Mouse (Mus musculus) right cerebral cortex, postnatal 10 days (tissue): Measurements from ENCODE around the gene Olfr91.
"Not testable (repeated sequence)": the region's sequence is repeated elsewhere in the genome, so short reads cannot be mapped to it uniquely, and the experiment has no call there.

Source experiments
- DNase-seq, 2 experiments: peaks; one replicate each; pipeline ENCODE4 v3.0.0; 2021; ENCODE audit warnings: low spot score in 2 of 2

The Olfr91 gene

GRCm38 (mm10) chr17:37098178-37098577 is at the start of gene Olfr91:
Gene Olfr91 (minus strand): TSS chr17:37098278.
- no peak for DNase-seq

DNA sequence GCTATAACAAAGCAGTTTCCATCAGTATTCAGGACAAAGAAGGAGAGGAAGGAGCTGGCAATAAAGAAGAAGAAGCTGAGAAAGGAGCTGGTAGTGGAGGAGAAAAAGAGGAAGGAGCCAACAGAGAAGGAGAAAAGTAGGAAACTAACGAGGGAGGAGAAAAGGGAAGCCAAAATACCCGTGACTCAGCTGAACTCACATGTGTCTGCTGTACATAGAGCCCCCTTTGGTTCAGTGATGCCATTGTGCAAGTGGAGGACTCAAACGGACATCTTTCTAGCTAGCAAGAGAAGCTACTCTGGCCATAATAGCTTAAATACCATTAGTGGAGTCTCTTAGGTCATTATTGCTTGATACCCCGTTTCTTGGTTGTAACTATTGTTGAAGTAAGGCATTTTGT is 33.3 kb upstream of the Olfr91 start:
- DNase-seq = not testable (repeated sequence)

DNA sequence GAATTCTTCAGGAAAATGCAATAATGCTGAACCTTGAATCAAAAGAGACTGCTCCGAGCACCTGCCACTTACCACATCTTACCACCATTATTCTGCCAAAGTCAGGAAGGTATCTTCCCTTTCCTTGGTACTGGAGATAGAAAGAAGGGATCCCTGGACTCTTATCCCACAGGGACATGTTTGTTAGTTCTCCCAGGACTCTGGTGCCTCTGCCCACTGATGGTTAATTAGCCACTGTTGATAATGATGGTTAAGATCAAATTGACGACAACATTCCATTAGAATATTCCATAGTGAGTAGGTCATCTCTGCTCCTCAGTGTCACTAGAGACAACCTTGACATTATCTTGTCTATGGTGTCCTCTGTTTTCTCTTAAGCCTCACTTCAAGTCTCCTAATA is 21.9 kb upstream of the Olfr91 start, which contains the start of gene Olfr92:
Olfr92 (minus strand) TSS at position 101 of the 400 bp plus-strand sequence.
- DNase-seq = no peak

DNA sequence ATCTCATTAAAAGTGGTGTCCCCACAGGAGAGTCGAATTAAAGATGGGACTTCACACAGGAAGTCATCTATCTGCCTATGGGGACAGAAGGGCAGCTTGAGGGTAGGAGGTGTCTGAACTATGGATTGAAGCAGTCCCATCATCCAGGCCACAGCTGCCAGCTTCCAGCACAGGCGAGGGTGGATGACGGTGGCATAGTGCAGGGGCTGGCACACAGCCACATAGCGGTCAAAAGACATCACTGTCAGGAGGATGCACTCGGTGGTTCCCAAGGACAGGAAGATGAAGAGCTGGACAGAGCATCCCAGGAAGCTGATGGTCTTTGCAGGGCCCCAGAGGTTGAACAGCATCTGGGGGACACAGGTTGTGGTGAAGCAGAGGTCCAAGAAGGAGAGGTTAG is 4.8 kb downstream of the Olfr91 start:
- no peak for DNase-seq

GRCm38 (mm10) chr17:37092198-37092597 is 5.9 kb downstream of the Olfr91 start:
- no peak for DNase-seq

- no peak for DNase-seq
These were observed 9.7 kb downstream of the Olfr91 start, which contains the start of gene Olfr90 for GRCm38 (mm10) chr17:37088399-37088798. Gene Olfr90 (minus strand): TSS chr17:37088499.

DNA sequence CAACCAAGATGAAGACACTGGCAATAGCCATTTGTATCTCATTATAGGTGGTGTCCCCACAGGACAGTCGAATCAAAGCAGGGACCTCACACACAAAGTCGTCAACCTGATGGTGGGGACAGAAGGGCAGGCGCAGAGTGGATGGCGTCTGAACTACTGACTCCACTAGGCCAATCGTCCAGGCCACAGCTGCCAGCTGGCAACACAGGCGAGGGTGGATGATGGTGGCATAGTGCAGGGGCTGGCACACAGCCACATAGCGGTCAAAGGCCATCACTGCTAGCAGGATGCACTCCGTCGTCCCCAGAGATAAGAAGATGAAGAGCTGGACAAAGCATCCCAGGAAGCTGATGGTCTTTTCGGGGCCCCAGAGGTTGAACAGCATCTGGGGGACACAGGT is 12.5 kb downstream of the Olfr91 start:
- peak in 1 of 2 experiments; percentile 48 for DNase-seq

GRCm38 (mm10) chr17:37084632-37085031 is 13.4 kb downstream of the Olfr91 start:
- no peak for DNase-seq

GRCm38 (mm10) chr17:37083327-37083726 is 14.8 kb downstream of the Olfr91 start:
- peak; percentile 57 to 62 for DNase-seq

DNA sequence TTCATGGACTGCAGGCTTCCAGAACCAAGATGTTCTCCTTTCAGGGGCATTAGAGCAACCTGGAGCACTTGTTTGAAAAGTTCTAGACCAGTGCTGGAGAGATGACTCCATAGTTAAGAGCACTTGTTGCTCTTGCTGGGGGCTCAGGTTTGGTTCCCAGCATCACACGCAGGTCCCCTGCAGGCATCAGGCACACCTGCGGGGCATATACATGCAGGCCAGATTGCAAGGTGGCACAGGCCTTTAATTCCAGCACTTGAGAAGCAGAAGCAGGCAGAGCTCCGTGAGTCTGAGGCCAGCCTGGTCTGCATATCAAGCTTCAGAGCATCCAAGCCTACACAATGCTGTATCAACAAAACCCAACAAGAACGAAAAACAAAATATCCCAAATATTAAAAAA is 16.4 kb downstream of the Olfr91 start:
- DNase-seq = peak in 1 of 2 experiments; percentile 41

- peak in 1 of 2 experiments; percentile 36 for DNase-seq
These were observed 18.0 kb downstream of the Olfr91 start for GRCm38 (mm10) chr17:37080119-37080518.

DNA sequence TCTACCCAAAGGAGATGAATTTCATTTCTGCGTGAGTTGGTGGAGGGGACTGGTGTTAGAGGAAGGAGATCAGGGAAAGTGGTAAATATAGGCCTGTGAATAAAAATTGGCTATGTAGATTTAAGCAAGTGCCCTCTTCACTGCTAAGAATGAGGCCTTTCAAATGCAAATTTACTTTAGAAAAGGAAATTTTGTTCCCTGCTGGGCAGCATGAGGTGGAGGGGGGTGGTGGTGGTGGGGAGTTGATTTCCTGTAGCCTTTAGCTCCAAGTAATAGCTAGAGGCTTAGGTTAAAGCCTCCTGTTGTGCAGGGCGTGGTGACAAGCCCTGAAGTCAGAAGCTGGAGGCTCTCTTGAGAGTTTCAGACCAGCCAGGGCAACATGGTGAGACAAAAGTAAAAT is 19.1 kb downstream of the Olfr91 start:
- peak in 1 of 2 experiments; percentile 32 for DNase-seq

- DNase-seq = peak in 1 of 2 experiments; percentile 29
These were observed 19.9 kb downstream of the Olfr91 start for GRCm38 (mm10) chr17:37078193-37078592.

GRCm38 (mm10) chr17:37075766-37076165 is 22.3 kb downstream of the Olfr91 start:
- DNase-seq = peak in 1 of 2 experiments; percentile 25

- peak in 1 of 2 experiments; percentile 27 for DNase-seq
These were observed 22.9 kb downstream of the Olfr91 start for GRCm38 (mm10) chr17:37075181-37075580.

DNA sequence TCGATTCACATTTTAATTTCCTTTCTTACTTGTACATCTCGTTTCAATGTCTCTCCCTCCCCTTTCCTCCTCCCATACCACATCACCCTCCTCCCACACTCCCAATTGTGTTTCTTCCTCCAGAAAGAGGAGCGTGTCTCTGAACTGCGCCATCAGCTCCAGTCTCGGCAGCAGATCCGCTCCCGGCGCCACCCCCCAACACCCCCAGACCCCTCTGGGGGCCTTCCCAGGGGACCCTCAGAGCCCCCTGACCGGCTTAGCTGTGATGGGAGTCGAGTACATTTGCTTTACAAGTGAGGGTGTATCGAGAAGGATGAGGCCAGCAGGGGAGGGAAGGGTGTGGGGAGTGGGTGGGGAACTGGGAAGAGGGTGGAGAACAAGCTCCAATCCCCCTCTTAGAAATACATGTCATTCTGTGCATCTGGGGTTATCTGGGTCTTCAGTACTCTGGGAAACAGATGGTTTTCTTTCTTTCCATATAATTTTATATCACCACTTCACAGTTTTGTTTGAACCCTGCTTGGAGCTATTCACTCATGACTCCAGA is 25.3 kb downstream of the Olfr91 start:
- peak in 1 of 2 experiments; percentile 38 for DNase-seq

DNA sequence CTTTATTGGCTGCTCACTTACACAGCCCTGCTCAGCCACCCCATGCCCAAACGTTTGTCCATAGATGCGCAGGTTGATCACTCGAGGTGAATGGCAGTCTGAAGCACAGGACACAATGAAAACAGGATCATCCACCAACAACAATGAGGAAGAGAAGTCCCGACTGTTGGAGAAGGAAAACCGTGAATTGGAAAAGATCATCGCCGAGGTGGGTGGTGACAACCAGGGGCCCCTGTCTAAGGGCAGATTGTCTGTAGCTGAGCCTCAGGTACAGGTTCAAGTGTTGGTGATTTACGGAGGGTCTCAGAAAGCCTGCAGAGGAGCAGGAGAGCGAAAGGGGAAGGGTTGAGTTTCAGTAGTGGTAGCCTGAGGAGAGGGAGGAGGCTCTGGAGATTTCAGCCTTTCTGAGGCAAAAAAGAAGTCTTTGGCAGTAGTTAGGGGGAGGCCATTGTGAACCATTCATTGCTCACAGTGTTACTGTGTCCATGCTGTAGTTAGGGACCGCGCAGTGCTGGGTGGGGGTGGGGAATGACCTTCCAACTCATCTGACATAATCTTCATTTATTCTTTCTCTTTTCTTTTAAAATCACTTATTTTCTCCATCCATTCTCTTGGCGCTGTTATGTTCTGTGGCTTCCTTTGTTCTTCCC is 25.9 kb downstream of the Olfr91 start:
- peak in 1 of 2 experiments; percentile 26 for DNase-seq

DNA sequence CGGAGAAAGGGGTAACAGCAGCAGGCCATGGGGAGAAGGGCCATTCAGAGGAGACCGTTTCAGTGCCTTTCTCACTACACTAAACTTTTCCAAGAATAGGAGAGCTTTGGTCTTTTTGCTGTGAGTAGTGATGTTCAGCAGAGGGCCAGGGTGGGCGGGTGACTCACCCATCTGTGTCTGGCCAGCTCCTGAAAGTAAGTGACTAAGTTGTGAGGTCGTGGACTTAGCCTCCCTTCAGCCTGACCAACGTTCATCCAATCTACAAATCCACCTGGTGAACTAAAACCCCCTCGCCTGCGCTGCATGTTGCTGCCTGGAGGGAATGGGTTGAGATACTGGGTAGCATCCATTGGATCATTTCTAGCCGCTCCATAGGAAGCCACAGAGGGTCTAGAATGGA is 28.0 kb downstream of the Olfr91 start:
- peak in 1 of 2 experiments; percentile 21 for DNase-seq

DNA sequence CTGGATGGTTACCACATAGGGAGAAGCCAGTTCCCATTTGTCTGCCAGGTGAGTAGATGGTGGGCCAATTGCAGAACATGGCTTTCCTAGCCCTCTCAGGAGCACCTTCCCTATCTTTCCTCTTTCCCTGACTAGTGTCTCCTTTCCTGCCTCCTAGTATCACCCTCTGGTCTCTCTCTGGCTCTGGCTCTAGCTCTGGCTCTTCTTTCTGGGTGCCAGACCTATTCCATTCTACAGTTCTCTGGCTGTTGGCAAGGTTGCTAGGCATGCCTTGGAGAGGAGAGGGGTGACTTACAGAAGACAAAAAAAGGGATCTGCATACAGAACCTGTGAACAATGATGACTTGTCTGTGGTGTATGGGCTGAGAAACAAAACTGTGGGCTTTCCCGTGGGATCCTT is 30.2 kb downstream of the Olfr91 start:
- no peak for DNase-seq

- DNase-seq = no peak
These were observed 32.1 kb downstream of the Olfr91 start for GRCm38 (mm10) chr17:37065993-37066392.

GRCm38 (mm10) chr17:37063686-37064495 is 34.2 kb downstream of the Olfr91 start:
- peak; percentile 67 to 70 for DNase-seq

DNA sequence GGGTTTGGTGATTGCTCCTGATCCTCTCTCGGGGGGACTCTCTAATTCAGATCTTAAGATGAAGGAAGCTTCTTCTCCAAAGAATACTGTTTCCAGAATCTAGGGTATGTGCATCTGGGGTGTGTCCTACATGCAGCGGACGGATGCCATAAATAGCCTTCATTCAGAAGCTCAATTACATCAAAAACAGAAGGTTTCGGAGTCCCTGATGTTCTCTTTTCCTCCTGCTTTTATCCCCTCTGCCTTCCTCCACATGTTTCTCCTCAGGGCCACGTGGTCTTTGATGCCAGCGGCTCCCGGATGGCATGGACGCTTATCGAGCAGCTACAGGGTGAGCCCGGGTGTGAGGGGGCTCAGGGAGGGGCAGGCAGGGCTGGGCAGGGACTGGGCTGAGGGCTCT is 35.0 kb downstream of the Olfr91 start:
- DNase-seq = peak in 1 of 2 experiments; percentile 36
